Mouse (Mus musculus): ENCODE results near the gene Fam72a.

- TF ChIP-seq CTCF (IDR thresholded peaks at IDR 0.05; ENCODE audit: borderline replicate concordance, control insufficient read depth, extremely low read depth, insufficient read depth, low read length, poor library complexity) (no peak), POLR2A (IDR thresholded peaks at IDR 0.05; ENCODE audit: control insufficient read depth, extremely low read depth, insufficient read depth, low read length, poor library complexity) (no peak)
Observed at GRCm38 (mm10) chr1:131525586-131526271, 2.0 kb upstream of the Fam72a start.
